Mouse (Mus musculus) thymus, adult 2 months (tissue): Measurements from ENCODE around the gene Skida1. TPM values are rescaled to one million over a fixed set of nuclear protein-coding genes. Genes with fewer than 3 reads are reported as not detected.

Experiments
- DNase-seq: peaks from one replicate; pipeline ENCODE4 v3.0.0; 2021
- H3K27ac ChIP-seq: fragments of 200-500 bp; 2 replicates; pipeline ENCODE4 v1.5.1; 2012; ENCODE audit warnings: low read length, control low read depth; ENCODE audit not compliant: control insufficient read depth, insufficient read depth
- H3K27me3 ChIP-seq: fragments of 200-500 bp; 2 replicates; pipeline ENCODE4 v1.6.1; 2012; ENCODE audit warnings: mild to moderate bottlenecking, low read length, moderate library complexity, mixed read lengths; ENCODE audit not compliant: control insufficient read depth, insufficient read depth
- H3K36me3 ChIP-seq: fragments of 200-500 bp; 2 replicates; pipeline ENCODE4 v1.6.1; 2012; ENCODE audit warnings: mild to moderate bottlenecking, low read length, moderate library complexity; ENCODE audit not compliant: control insufficient read depth, insufficient read depth
- H3K4me1 ChIP-seq: fragments of 200-500 bp; replicated peaks from 2 replicates; pipeline ENCODE4 v1.6.1; 2012; ENCODE audit warnings: low read length; ENCODE audit not compliant: control insufficient read depth, insufficient read depth
- H3K4me3 ChIP-seq: fragments of 200-500 bp; 2 replicates; pipeline ENCODE4 v1.5.1; 2012; ENCODE audit warnings: mild to moderate bottlenecking, low read length, control low read depth, moderate library complexity; ENCODE audit not compliant: control insufficient read depth, insufficient read depth
- CTCF ChIP-seq: fragments of 200-500 bp; IDR thresholded peaks from 2 replicates; pipeline ENCODE4 v1.5.1; 2012; ENCODE audit warnings: mild to moderate bottlenecking, control low read depth, low read length, moderate library complexity, borderline replicate concordance; ENCODE audit not compliant: control insufficient read depth, poor library complexity, insufficient read depth; ENCODE audit errors: extremely low read depth
- POLR2A ChIP-seq: fragments of 200-500 bp; IDR thresholded peaks from 2 replicates; pipeline ENCODE4 v1.6.1; 2012; ENCODE audit warnings: mild to moderate bottlenecking, low read length, control low read depth, moderate library complexity; ENCODE audit not compliant: control insufficient read depth, poor library complexity, insufficient read depth; ENCODE audit errors: extremely low read depth
- WGBS: fragments of 180-500 bp; shearing (Covaris S2); methylation state at CpG from one replicate; pipeline ENCODE4 v1.1.7; 2018; 5-methylcytosine and 5-hydroxymethylcytosine counted together
- polyA plus RNA-seq: library from polyadenylated mRNA; depleted of rRNA; stranded (reverse); fragments of >200 nt; gene quantifications from 2 replicates; pipeline ENCODE4 v1.2.3, GENCODE M21; 2012

Skida1 gene
- polyA plus RNA-seq, 1 experiment = 0.38 TPM

DNA sequence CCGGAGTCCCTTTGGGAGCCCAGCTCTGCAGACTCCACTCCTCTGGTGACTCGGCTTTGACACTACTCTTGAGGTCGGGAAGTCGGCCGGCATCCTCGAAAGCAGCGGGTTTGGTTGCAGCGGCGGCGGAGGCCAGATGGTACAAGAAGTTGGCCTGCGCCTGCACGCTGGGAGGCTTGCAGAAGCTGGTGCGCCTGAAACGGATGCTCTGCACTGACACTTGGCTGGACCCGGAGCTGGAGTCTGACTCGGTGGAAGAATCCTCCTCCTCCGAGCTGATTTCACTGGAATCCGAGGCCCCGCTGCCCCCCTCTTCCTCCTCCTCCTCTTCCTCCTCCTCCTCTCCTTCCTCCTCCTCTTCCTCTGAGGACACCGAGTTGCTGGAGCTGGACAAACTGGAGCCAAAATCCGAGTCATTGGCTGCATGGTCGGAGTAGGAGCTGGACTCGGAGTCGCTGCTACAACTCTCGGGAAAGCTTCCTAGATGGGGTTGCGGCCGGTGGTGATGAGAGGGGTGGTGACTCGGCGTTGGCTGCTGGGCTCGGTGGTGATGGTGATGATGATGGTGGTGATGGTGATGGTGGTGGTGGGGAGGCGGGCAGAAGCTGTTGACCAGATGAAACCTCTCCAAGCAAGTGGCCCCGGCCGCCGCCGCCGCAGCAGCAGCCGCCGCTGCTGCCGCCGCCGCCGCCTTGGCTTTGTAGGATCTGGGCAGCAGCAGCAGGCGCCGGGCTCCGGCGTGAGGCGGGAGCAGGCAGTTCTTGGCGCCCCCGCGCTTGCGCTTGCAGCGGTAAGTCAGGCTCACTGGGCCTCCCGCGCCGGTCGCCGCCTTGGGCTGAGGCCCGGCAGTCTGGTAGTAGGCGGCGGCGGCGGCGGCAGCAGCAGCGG is 1.8 kb downstream of the Skida1 start:
- DNase-seq = peak; percentile 60
- Histone ChIP-seq H3K4me1 (peaks cover 13% of the 10 kb centered on the region), H3K4me3 (peak overlapping the region; percentile 57), H3K27me3 (peaks cover 27% of the 10 kb centered on the region), H3K27ac (no peak overlapping the region), H3K36me3 (no peaks in the 10 kb centered on the region)
- WGBS = 1% methylated on average over 64 of the region's 64 CpGs
- TF ChIP-seq CTCF (no peak), POLR2A (no peak)

DNA sequence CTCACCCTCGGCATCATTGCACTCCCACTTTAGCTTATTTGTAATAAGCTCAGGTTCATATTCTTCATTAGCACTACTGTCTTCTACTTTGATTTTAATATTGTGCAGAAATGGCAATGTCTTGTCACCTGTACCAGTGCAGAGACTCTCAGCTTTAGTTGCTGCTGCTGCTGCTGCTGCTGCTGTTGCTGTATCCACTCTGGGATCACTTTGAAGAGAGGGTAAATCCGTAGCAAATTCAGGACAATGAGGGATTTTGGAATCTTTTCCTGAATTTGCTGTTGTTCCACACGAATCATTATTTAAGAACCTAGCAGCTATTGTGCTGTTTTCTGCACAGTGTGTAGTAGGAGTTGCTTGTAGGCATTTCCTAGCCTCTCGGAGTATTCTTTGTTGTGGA is 2.7 kb downstream of the Skida1 start:
- TF ChIP-seq POLR2A = no peak
- TF ChIP-seq CTCF = no peak
- no peak for DNase-seq
- no peak overlapping the region for H3K4me3 ChIP-seq
- peaks cover 27% of the 10 kb centered on the region for H3K27me3 ChIP-seq
- H3K36me3 ChIP-seq = no peaks in the 10 kb centered on the region
- WGBS = 56% methylated on average over 4 of the region's 4 CpGs
- H3K27ac ChIP-seq = no peak overlapping the region
- H3K4me1 ChIP-seq = peaks cover 13% of the 10 kb centered on the region

DNA sequence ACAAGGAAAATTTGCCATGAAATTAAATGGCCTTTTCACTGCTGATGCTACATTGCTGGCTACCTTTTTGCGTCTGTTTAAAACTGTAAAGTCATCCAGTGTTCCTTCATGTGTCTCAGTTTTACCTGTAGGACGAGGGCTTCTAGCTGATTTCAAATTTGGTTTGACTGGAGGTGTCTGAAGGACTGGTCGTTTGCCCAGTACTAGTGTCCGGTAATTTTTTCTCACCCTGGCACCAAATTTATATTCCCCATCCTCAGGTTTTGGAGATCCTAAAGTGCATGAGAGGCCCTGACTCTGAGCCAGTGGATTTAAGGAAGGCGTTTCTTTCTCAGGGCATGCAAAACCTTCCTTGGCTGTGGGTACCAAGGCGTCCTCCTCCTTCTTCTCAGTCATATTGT is 3.1 kb downstream of the Skida1 start:
- Histone ChIP-seq H3K4me1 (peaks cover 13% of the 10 kb centered on the region), H3K27ac (no peak overlapping the region), H3K4me3 (no peak overlapping the region), H3K36me3 (no peaks in the 10 kb centered on the region), H3K27me3 (peaks cover 27% of the 10 kb centered on the region)
- no peak for DNase-seq
- 94% methylated on average over 6 of the region's 6 CpGs for WGBS
- no peak for TF ChIP-seq CTCF
- no peak for TF ChIP-seq POLR2A

DNA sequence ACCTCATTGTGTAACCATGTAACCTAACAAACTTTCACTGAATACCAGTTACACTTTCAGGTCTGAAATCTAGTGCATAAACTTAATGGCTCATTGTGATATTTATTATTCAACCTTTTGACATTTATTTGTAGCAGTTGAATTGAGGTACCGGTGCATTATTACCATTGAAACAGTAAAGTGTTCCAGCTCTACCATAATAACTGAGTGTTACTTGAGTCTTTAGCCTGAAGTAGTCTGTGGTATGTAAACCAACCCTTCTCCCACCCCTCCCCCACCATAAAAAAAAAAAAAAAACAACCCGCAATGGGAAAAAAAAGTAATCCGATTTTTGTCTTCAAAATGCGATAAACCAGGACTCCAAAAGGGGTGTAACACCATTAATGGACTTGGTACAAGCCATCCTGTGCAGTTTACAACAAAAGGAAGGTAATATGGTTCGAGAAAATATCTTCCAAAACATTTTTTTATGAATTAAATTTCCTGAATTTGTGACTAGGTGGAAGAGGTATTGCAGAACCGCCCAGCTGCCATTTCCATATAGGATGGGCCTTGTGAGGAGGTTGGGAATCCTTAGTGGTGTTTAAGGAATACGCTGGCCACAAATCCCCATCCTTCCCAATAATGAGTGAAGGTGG is 3.6 kb downstream of the Skida1 start:
- peaks cover 13% of the 10 kb centered on the region for H3K4me1 ChIP-seq
- H3K36me3 ChIP-seq = no peaks in the 10 kb centered on the region
- no peak overlapping the region for H3K4me3 ChIP-seq
- H3K27me3 ChIP-seq = peaks cover 27% of the 10 kb centered on the region
- DNase-seq = no peak
- no peak overlapping the region for H3K27ac ChIP-seq
- 92% methylated on average over 7 of the region's 7 CpGs for WGBS
- TF ChIP-seq CTCF = no peak
- no peak for TF ChIP-seq POLR2A

DNA sequence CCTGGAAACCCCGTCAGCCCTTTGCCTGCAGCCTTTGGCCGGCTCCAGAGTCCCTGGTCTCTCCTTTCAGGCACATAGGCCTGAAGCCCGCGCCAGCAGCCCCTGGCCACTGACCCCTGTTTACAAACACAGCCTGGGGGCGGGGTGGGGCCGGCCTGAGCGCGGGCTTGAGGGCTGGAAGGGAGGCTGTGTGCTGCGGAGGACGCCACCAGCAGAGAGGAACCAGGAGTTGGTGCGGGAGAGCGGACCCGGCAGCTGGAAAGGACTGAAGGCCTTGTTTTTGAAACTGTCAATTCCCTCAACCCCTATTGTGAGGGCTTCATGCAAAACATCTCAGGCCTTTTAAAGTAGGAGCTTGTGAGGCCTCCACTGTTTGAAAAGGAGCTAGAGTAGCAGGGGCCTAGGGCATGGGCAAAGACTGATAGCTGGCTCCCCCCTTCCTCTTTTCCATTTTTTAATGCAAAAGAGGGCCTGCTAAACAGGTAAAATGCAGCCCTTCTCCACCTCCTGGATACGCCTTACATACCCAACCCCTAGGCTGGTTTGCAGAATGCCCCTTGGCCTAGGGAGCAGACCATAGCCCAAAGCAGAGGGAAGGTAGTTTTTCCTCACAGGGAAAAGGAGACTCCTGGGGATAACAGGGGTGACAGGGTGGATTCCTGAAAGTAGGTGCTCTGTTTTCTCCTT is 7.5 kb downstream of the Skida1 start:
- Histone ChIP-seq H3K4me3 (no peak overlapping the region), H3K27ac (no peak overlapping the region), H3K4me1 (no peaks in the 10 kb centered on the region), H3K27me3 (peaks cover 9% of the 10 kb centered on the region), H3K36me3 (no peaks in the 10 kb centered on the region)
- TF ChIP-seq POLR2A (no peak), CTCF (no peak)
- 92% methylated on average over 14 of the region's 14 CpGs for WGBS
- DNase-seq = no peak
